Mouse (Mus musculus) left cerebral cortex, postnatal 25 days (tissue): Measurements from ENCODE around the gene Mapk8ip3. TPM values are rescaled to one million over a fixed set of nuclear protein-coding genes. Genes with fewer than 3 reads are reported as not detected.
A peak's percentile ranks its signal among the peaks of the same experiment; 100 is the strongest.
"Not testable (repeated sequence)": the region's sequence is repeated elsewhere in the genome, so short reads cannot be mapped to it uniquely, and the experiment has no call there.

Experiments used
- DNase-seq, 2 experiments: peaks; one replicate each; pipeline ENCODE4 v3.0.0; 2022; ENCODE audit warnings: low spot score in 2 of 2, mixed read lengths in 1 of 2
- intact Hi-C: fragments of 180-260 bp; cut with DNase I; formaldehyde crosslinking; loops from one replicate; pipeline ENCODE4 v1.15.1; 2025
- total RNA-seq, 2 experiments: library from RNA; stranded (reverse); gene quantifications; 2 replicates each; pipeline ENCODE4 v1.2.3; 2021

The Mapk8ip3 gene
- 100 to 1,000 TPM; 345 to 372 TPM for total RNA-seq

DNA sequence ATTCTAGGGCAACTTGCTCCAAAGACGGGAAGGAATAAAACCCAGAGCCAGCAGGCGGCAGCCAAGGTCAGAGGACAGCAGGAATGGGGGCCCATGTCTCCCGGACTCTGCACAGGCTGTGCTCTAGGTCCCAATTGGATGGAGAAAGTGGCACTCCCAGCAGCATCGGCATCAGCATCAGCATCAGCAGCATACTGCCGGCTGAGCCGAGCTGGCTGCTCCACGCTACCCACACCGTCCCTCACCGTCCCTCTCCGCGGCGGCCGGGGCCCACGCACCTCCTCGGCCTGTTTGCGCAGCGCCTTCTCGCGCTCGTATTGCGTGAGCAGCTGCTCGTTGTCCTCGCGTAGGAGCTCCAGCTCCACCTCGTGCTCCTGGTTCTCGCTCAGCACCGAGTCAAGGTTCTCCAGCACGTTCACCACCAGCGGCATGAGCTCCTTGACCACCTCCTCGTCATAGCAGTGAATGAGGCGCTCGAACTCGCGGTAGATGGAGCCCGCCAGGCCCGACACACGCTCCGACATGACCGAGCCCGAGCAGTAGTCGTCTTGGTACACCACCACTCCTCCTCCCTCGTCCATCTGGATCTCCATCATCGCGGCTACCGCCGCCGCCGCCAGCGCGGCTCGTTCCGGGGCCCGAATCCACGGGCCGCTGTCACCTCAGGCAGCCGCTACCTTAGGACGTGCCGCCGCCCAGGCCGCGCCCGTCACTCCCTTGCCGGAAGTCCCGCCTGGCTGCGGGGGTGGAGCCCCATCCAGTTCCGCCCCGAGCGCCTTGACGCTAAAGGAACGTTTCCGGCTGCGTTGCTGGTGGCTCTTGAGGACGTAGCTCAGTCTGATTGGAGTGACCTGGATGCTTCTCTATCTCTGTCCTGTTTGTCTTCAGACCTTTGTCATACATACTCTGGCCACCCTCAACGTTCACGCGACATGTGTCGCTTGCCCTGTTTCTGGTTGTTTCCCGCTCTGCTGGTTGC is at the start of gene Mapk8ip3:
Gene Mapk8ip3, minus strand, starts transcription at position 719 of the 979 bp plus-strand sequence.
- intact Hi-C loops: loop anchor here (2.0 kb wide), 1 partner anchor 80 kb away; the partner anchor contains the start of gene Ift140
- DNase-seq: peak; percentile 96 to 98

DNA sequence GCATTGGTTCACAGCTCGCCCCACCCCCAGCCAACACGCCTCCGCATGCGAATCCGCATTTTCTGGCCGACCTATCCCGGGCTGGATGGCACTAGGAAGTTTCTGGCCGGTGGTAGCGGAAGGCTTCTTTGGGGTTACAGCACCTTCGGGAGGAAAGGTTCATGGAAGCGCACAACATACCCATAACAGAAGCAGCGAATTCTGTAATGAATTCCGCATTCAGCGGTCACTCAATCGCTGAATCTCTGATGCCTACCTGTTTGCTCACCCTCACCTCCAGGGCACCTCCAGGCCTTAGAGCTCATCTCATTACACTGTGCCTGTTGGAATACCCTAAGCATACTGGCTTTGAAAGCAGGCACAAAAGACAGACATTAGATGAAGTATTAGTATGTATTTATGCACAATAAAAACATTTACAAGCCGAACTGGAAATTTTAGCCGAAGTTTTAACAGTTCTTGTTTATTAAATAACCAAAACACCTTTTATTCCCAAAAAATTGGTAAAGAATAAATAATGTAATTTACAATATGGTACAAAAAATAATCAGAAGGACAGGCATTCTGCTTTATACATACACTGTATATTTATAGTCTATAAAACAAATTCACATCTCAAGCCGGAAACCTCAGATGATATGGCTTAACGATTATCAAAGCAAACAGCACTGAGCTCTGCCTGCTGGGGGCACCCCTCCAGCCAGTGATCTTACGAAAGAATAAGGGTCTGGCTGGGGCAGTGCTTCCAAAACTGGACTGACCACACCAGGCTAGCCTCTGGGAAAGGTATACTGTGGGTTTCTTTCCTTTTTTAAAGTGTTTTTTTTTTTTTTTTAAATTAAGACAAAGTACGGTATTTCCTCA is 24.3 kb upstream of the Mapk8ip3 start:
- DNase-seq: no peak
- intact Hi-C loops: no loop called here

DNA sequence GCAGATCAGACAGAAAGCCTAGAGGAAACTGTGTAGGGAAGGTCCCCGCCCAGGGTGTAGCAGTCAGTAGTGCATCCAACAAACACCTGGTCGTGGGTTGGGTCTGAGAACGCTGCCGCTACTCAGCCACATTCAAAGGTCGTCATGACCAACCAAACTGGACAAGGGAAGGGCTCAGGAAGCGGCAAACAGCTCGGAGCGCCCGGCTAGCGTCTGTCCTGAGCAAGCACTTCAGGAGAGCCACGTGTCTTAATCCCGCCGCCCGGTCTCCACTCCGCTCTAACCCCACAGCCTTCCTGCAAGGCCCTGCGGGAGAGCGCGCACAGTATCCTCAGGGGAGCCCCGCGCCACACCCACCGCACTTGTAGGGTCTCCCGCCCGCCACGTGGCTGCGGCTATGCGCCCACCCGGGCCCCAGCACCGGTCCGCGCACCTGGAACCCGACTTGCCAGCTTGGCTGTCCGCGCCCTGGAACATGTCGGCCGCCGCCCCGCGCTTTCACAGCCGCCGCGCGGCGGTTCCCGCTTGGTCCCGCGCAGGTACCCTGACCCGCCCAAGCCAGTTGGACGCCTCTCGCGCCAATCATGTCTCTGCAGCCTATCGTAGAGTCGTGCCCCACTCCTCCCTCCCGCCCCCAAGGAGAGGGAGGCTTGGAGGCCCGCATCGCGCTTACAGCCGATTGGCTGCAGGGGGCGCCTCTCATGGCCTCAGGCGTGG is 23.5 kb upstream of the Mapk8ip3 start, which contains the start of gene Jpt2:
Gene Jpt2, minus strand, starts transcription at position 555 of the 717 bp plus-strand sequence.
- peak; percentile 96 to 98 for DNase-seq
- intact Hi-C loops: no loop called here

DNA sequence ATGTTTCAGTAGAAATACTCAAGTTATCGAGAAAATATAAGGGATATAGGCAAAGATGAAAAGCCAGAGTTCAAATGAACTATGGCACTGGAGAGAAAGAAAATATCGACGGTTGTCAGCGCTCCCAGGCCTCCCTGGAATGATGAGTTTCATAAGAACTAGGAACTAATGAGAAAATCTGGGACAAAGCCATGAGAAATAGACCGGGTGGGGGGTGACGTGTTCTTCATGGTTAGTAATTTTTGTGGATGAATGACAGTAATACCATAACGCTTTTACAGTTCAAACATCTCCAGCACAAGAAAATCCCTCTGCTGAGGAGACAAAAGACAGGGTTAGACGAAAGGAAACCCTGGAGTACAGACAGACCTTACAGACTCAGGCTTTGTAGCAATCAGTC is 22.6 kb upstream of the Mapk8ip3 start:
- intact Hi-C loops: no loop called here
- no peak for DNase-seq

DNA sequence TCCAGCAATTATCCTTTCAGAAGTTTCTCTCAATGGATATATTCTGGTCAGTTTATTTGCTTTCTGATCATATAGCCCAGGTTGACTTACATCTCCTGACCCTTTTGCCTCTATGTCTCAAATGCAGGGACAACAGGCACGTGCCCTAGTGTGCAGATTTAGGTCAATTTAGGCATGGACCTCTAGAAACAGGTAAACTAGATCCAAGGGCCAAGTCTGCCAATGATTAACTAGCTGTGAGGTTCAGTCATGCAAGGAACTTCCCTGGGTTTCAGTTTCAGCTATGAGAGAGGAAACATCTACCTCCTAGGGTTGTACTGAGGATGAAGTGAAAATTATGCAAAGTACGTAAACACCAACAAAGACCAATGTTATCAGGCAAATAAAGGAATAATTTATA is 16.5 kb upstream of the Mapk8ip3 start:
- intact Hi-C loops: no loop called here
- DNase-seq: no peak

DNA sequence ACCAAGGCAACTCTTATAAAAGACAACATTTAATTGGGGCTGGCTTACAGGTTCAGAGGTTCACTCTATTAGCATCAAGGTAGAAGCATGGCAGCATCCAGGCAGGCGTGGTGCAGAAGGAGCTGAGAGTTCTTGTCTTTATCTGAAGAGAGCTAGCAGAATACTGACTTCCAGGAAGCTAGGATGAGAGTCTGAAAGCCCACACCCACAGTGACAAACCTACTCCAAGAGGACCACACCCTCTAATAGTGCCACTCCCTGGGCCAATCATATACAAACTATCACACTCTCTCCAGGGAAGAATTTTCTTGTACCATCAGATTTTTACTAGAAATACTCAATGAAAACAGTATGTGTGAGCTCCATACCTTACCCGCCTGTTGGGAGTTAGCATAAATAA is 13.9 kb upstream of the Mapk8ip3 start:
- intact Hi-C loops: no loop called here
- no peak for DNase-seq

DNA sequence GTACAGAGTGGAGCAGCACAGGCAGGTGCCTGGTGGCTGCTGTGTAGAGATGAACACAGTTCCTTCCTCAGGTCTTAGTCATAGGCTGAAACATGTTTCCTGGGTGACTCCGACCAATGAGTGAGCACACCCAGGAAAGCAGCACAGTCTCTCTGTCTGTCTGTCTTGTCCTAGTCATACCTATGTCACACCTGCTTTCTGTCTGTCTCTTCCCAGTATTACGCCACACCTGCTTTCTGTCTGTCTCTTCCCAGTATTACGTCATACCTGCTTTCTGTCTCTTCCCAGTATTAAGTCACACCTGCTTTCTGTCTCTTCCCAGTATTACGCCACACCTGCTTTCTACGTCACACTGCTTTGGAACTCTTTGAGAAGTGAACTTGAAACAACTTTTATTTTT is 11.4 kb upstream of the Mapk8ip3 start:
- no peak for DNase-seq
- intact Hi-C loops: no loop called here

DNA sequence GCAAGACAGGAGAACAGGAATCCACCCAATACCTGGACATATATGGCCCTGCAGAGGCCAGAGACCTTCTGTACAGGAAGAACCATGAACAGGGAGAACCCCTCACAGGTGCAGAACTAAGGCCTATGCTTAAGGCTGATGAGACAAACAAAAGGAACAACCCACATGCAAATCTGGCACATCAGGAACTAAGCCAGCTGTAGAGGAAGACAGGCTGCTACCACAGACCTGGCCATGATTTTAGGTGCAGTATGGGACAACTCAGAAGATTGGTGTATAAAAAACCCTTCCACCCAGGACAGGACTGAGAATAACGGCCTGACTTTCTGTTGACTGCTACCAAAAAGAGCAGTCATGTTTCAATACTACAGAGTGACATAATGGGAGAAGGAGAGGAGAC is 6.8 kb upstream of the Mapk8ip3 start:
- intact Hi-C loops, DNase-seq: not testable (repeated sequence)

DNA sequence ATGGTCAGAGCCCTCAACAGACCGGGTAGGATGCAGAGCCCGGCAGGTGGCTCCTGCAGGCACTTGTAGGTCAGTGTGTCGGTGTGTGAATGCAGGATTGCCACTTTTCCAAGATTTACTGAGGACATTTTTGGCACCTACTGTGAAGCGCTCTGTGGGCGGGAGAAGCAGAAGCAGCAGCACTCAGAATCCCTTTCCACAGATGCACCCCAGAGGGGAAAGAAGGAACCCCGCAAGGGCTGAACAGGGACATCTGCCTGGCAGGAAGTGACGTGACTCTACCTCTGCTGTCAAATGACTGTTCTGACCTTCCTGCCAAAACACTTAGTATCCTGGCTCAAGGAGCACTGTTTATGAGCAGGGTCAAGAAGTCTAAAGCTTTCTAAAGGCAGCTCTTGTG is 6.3 kb upstream of the Mapk8ip3 start:
- DNase-seq: peak; percentile 65 to 92
- intact Hi-C loops: no loop called here

DNA sequence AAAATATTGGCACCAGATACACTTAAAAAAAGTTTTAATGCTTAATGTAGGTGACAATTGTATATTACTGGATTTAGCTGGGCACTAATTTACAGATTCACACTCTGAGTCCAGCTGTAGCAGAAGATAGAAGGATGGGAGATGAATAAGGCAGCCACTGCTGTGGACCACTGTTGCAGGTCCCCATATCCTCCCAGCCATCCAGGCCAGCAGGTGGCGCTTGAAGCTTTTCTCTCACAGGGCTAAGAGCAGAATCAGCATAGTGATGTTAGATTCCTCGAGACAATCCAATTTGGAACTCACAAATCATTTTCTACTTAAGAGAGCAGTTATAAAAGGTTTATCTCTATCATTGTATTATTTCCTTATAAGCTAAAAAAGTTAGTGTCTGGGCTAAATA is 5.7 kb upstream of the Mapk8ip3 start:
- DNase-seq: peak; percentile 42 to 57

DNA sequence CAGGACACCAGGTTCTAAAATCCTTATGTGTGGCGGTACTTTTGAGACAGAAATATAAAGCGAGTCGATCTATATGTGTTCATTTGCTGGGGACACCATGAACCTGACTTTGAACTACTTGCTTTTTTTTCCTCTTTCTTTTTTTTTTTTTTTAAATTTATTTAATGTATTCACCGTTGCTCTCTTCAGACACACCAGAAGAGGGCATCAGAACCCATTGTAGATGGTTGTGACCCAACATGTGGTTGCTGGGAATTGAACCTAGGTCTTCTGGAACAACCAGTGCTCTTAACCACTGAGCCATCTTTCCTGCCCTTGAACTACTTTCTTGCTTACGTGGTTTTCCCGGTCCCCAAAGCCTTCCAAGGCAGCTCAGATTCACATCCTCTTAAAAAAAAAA is 489 bp upstream of the Mapk8ip3 start:
- DNase-seq: no peak
- intact Hi-C loops: loop anchor here (2.0 kb wide), 1 partner anchor 80 kb away; the partner anchor contains the start of gene Ift140

More for the DNA sequence above, 5.7 kb upstream of the Mapk8ip3 start:
- intact Hi-C loops: not testable (repeated sequence)

DNA sequence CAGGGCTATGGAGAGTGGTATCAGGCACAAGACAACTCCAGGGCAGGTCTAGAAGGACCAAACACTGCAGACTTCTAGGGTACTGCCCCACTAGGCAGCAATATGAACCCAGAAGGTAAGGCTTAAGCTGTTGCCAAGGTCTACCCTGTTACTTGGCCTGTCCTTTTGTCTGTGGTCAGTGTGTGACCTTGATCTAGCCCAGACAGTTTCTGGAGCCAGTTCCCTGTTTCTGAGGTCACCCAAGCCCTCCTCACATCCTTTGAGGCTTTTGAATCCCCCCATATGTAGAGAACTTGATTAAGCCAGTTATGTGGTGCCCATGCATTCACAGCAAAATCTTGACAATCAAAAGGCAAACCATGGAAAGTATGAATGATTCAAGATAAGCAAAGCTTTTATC is 1.1 kb downstream of the Mapk8ip3 start:
- no peak for DNase-seq

DNA sequence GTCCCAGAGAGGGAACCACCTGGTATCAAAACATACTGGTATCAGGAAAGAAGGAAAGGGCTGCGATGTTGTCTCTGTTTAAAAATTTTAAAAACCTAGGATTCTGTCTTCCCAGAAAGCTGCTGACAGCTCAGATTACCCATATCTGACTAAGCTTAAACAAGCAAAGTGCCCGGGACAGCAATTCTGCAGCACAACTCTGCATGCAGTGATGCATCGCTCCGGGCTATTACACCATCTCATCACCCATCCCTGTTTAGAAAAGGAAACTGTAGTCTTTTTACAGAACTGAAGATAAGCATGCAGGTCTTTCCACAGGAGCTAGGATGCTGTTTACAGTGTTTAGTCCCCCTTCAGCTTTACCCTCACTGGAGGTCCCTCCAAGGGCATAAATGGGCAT is 1.9 kb downstream of the Mapk8ip3 start:
- intact Hi-C loops: no loop called here
- DNase-seq: no peak

More for the DNA sequence above, 1.1 kb downstream of the Mapk8ip3 start:
- intact Hi-C loops: loop anchor here (2.0 kb wide), 1 partner anchor 81 kb away; the partner anchor contains the start of gene Ift140

DNA sequence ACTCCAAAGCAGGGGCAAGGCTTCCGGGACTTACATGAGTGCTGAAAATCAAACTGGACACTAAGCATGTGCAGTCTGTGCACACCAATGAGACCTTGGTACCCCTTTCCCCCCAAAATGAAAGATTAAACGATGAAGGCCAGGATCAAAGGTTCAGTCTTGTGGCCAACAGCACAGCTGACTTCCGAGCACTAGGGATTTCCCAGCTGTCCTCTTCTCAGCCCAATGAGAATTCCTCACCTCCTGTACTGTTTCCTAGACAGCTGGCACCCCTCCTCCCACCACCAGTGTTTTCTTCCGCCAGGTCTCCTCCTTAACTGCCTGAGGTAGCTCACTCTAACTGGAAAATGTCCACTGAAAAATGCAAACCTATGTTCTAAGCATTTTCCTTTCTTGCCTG is 3.6 kb downstream of the Mapk8ip3 start:
- intact Hi-C loops: no loop called here
- no peak for DNase-seq

DNA sequence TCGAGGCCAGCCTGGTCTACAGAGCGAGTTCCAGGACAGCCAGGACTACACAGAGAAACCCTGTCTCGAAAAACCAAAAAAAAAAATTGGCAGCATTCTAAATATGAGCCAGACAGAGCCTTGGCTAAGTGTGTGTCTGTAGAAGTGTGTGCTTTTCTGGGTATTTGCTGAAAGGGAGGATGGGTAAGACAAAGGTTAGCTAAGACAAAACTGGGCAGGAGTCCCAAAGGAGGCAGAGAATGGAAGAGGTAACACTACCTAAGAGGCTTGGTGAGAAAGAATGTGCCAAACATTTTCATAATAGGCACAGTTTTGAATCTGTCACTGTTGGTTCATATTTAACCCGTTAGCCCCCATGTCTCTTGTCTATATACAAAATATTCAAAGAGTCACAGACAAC is 4.3 kb downstream of the Mapk8ip3 start:
- no peak for DNase-seq
- intact Hi-C loops: no loop called here

DNA sequence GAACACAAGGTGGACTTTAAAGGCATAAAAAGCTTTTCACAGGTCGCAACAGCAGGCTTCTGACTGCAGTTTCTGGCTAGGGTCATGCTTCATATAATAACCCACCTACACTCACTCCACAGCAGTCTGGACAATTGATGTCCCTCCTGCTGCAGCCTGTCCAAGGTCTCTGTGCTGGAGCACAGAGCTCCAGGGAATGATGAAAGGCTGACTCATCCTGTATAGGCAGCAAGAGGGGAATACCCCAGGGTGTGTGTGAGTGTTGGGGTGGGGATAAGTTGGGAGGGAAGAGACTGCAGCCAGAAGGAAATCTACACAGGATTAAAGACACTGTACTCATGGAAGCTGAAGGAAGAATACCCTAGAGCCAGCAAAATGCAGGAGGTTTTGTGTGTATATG is 7.3 kb downstream of the Mapk8ip3 start:
- no peak for DNase-seq
- intact Hi-C loops: no loop called here

DNA sequence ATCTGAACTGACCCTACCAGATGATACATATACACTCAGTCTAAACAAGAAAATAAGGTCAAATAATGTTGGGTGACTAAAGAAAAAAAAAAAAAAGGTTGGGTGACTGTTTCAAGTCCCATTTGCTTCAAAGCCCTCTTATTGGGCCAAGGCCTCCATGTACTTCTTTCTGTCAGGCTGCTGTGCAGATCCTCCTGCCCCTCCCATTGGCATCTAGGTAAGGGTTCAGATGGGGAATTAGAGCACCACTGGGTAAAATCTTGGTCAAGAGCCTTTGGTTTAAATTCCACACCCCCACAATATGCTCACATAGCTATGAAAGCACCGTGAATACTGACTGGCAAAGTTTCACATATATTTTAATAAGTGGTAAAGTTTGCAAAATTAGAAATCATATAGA is 13.5 kb downstream of the Mapk8ip3 start:
- DNase-seq: no peak
- intact Hi-C loops: no loop called here

DNA sequence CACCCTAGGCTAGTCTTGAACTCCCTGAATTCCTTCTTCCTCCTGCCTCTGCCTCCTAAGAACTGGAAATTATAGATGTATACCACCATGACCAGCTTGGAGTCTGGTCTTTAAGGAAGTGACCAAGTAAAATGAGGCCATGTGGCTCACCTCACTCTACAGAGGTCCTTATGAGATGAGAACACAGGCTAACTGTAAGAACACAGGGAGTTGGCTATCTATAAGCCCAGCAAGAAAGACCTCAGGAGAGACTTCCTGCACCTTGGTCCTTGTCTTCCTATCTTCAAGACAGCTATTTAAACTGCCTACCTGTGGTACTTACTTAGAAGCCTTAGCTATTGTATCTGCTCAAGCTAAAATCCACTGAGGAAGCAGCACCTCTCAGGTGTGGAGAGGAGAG is 22.8 kb downstream of the Mapk8ip3 start:
- no peak for DNase-seq
- intact Hi-C loops: no loop called here

DNA sequence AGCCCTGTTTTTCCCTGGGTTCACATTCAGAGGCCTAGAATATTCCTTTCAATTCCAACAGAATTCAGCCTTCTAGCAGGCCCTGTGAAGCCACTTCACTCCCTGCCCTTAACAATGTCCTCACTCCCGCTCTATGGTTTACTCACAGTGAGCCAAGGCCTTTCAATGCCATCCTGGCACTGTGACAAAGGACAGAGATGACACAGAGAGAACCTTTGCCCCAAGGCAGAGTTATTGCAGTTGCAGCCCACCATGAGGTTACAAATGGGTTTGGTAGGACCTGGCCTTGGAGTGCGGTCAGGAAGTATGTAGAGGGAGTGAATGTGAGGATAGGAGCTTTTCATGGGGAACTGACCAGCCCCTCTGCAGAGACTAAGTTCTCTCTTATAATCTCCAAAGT is 29.2 kb downstream of the Mapk8ip3 start:
- intact Hi-C loops: no loop called here
- DNase-seq: no peak

DNA sequence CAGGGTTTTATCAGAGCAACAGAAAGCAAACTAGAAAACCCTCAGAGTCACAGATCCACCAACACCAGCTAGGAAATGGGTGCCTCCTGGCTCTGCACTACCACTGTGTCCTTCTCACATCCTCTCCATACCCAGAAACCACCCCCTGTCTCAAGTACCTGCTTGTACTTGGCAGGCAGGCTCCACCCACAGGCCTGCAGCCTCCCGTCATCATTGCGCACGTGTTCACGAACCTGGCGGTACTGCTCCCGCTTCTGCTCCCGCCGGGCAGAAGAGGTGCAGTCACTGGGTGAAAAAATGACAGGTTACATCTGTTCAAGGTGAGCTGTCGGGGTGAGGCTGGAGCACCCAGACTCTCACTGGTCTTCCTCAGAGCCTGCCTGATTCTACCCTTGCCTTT is 33.0 kb downstream of the Mapk8ip3 start:
- DNase-seq: no peak
- intact Hi-C loops: no loop called here
